Mouse (Mus musculus) heart, postnatal 36 days (tissue): ENCODE data around the gene 4930544D05Rik. TPM values are rescaled to one million over a fixed set of nuclear protein-coding genes. Genes with fewer than 3 reads are reported as not detected.
A peak's percentile ranks its signal among the peaks of the same experiment; 100 is the strongest.

Experiments used
- DNase-seq, 2 experiments: peaks; one replicate each; pipeline ENCODE4 v3.0.0; 2021 to 2022
- intact Hi-C: fragments of 180-260 bp; cut with DNase I; formaldehyde crosslinking; loops from one replicate; pipeline ENCODE4 v1.15.1; 2025
- total RNA-seq, 2 experiments: library from RNA; stranded (reverse); gene quantifications; 2 replicates each; pipeline ENCODE4 v1.2.3; 2021

The 4930544D05Rik gene
- total RNA-seq, 2 experiments from 2014 or later, result not detected

DNA sequence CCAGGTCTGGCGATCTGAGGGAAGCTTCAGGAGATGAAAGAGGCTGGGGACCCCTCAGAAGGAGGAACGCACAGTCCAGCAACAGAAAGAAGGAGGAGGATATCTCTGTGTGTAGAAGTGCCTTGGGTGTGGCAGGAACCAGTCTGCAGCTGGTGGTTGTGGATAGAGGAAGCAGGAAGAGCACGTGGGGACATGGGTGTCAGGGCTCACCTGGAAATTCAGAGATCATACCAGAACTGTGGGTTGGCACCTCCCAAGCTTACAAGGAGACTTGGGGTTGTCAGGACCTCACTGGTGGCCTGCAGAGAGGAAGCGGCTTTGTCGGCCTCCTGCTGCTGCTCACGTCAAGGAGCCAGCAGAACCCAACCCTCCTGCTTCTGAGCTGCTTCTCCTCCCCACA is 18.3 kb upstream of the 4930544D05Rik start:
- DNase-seq, result no peak
- intact Hi-C loops, result no loop called here

DNA sequence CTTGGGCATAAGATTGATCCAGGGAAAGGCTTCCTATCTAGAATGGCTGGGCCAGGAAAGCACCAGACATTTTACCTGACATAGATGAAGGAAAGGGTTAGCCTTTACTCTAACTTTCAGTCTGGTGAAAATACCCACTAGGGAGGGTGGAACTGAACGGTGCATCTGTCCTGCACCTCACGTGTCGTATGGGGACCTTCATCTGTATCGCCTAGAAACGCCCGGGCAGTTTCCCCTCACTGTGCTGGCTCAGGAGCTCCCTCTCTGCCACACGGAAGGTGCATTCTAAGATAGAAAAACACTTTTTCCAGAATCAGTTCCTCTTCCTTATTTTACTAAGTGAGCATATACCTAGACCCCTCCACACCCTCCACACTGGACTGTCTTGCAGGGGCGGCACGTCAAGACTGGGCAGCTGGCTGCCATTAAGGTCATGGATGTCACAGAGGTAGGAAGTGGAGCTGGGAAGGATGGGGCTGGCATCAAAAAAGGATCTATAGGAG is 17.1 kb upstream of the 4930544D05Rik start:
- DNase-seq, result no peak
- intact Hi-C loops, result no loop called here

DNA sequence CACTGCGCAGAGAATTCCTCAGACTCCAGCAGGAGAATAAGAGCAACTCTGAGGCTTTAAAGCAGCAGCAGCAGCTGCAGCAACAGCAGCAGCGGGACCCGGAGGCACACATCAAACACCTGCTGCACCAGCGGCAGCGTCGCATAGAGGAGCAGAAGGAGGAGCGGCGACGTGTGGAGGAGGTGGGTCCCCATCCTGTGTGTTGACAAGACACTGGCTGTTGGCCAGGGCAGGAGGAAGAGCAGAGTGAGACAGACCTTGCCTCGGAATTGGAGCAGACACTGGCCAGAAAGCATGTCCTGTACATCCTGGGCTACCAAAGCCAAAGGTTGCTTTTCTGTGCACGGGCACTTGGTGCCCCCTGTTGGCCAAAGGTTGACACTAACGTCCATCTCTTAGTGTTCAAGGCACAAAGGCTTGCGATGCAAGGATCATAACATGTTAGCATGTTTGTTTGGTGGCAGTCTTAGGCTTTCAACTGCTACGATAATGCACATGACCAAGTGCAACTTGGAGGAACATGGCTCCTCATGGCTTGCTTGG is 10.6 kb upstream of the 4930544D05Rik start:
- peak; percentile 79 to 83 for DNase-seq
- intact Hi-C loops, result loop anchor here (1.0 to 5.0 kb wide), 4 partner anchors 40 to 173 kb away; partner anchors contain the start of genes Arrb2 and Pld2

DNA sequence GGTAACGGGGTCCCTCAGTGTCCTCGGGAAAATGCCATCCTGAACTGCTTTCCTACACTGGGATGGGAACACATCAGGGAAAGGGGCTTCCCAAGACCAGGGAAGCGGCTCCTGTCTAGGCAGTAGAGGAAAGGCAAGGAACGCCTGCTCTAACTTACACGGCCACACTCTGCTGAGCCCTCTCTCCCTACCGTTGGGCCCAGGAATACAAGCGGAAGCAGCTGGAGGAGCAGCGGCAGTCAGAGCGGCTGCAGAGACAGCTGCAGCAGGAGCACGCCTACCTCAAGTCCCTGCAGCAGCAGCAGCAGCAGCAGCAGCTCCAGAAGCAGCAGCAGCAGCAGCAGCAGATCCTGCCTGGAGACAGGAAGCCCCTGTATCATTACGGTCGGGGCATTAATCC is 8.9 kb upstream of the 4930544D05Rik start:
- intact Hi-C loops, result loop anchor here (5.0 kb wide), 1 partner anchor 174 kb away; the partner anchor contains the start of gene Arrb2

DNA sequence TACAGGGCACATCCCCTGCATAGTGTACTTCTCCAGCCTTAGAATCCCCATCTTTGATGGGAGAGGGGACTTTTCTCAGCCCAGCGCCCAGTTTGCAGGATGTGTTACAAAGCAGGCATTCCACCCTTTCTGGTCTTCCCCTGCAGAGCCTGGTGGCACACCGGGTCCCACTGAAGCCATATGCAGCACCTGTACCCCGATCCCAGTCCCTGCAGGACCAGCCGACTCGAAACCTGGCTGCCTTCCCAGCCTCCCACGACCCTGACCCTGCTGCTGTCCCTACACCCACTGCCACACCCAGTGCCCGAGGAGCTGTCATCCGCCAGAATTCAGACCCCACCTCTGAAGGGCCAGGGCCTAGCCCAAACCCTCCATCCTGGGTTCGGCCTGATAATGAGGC is 8.0 kb upstream of the 4930544D05Rik start:
- no peak for DNase-seq
- intact Hi-C loops, result loop anchor here (5.0 kb wide), 1 partner anchor 175 kb away; the partner anchor contains the start of gene Arrb2

More for the DNA sequence above, 8.9 kb upstream of the 4930544D05Rik start:
- no peak for DNase-seq

DNA sequence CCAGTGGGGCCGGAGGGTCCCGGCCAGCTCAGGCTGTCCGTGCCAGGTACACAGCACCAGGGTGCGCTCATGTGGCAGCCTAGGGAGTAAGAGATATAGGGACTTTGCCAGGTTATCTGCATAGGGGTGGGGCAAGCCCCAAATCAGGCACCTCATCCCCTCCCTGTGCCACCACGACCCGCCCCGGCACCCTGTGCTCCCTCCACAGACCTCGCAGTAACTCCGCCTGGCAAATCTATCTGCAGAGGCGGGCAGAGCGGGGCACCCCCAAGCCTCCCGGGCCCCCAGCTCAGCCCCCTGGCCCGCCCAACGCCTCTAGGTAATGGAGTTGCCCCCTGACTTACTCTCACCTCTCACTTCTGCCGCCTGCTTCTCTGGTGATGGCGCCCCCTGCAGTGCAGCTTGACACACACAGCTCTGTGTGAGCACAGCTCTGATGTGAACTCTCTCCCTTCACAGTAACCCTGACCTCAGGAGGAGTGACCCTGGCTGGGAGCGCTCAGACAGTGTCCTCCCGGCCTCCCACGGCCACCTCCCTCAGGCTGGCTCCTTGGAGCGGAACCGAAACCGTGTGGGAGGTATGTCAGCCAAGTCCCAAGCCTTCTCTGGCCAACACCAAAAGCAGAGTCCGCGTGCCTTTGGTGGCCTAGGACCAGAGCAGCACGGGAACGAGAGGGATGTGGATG is 7.1 kb upstream of the 4930544D05Rik start:
- no peak for DNase-seq

DNA sequence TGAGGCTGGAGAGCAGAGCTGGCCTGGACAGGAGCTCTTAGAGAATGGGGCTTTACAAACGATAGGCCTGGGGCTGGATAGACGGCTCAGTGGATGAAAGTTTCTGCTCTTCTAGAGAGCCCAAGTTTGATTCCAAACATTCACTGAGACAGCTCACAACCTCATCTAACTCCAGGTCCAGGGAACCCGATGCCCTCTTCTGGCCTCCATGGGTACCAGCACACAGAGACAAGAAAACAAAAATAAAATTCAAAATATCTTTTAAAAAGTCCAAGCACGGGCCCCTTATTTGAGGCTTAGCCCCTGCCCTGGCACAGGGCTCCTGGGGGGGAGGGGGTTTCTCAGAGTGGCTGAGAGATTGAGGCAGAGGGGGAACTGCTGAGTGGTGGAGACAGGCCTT is 4.9 kb upstream of the 4930544D05Rik start:
- intact Hi-C loops, result no loop called here
- no peak for DNase-seq

More for the DNA sequence above, 7.1 kb upstream of the 4930544D05Rik start:
- intact Hi-C loops, result loop anchor here (5.0 kb wide), 1 partner anchor 176 kb away; the partner anchor contains the start of gene Arrb2

DNA sequence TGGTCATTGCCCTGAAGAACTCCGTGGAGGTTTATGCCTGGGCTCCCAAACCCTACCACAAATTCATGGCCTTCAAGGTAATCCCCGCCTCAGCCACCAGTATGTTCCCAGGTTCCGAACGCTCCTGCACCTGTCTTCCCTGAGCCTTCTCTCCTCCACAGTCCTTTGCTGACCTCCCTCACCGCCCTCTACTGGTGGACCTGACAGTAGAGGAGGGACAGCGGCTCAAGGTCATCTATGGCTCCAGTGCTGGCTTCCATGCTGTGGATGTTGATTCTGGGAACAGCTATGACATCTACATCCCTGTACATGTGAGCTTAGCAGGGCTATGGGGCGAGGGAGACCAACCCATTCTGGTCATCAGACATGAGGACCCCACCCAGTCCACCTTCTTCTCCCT is 3.1 kb upstream of the 4930544D05Rik start:
- intact Hi-C loops, result no loop called here

DNA sequence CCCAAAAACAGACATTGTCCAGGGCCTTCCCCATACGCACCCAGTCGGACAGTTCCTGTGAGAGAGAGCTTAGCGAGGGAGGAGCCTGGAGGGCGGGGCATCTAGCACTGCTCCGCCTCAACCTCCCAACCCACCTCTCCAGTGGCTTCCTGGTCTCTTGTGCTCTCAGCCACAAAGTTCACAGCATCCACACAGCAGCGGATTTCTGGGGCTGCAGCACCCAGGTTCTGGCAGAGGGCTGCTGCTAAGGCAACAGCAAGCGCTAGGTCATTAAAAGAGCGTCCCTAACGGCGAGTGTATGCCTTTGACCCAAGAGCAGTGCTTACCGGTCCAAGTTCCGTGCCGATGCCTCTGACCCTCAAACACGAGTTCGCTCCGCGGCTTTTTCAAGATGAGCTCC is 574 bp upstream of the 4930544D05Rik start:
- DNase-seq, result peak; percentile 68 to 70
- intact Hi-C loops, result no loop called here

More for the DNA sequence above, 3.1 kb upstream of the 4930544D05Rik start:
- no peak for DNase-seq

DNA sequence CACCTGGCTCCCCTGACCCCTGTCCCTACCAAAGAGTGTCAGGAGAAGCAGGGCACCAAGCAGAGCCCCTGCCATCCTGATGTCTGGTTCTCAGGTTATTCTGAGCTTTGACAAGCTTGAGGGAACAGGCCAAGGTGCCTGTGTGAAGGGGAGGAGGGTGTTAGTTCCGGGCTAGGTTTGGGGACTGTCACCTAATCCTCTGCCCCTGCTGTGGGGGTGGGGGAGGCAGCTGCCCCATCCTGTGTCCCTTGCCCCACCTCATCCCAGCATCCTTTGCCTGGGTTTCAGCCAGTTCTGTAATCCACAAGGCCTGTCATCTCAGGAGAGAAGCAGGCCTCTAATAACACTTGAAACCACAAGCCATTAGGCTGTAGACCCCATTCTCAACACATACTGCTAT is 3.5 kb downstream of the 4930544D05Rik start, which contains the start of gene Chrne:
Gene Chrne, minus strand, starts transcription at position 116 of the 400 bp plus-strand sequence.
- intact Hi-C loops, result no loop called here
- DNase-seq, result no peak

DNA sequence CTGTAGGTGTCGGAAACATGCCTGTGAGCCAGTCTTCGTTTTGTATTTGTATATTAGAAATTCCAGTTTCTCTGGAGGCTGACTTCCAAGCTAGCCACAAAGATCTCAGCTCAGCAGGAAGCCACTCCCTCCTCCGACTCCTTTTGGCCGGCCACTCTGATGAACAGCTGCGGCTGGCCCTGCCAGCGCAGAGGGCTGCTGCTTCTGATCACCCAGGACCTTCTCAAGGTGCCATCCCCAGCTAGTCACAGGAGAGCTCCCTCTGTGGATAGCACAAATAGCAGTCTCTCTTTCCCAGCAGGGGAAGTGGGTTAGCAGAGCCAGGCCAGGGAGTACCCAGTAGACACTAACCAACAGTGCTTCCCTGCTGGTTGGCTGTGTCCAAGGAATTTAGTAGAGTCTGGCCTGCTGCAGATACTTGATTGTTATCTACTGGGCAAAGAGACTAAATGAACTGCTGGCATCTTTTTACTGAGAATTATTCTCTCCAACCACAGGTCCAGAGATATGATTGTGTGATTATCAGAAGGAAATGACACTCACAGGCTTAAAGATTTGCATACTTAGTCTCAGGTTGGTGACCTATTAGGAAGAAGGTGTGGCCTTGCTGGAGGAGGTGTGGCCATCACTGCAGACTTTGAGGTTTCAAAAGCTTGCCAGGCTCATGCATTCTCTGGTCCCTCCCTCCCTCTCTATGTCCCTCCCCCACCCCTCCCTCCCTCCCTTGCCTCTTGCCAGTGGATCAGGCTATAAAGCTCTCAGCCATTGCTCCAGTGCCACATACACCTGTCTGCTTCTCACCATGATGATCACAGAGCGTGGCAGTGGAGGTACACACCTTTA is 6.5 kb downstream of the 4930544D05Rik start:
- intact Hi-C loops, result no loop called here
- no peak for DNase-seq

DNA sequence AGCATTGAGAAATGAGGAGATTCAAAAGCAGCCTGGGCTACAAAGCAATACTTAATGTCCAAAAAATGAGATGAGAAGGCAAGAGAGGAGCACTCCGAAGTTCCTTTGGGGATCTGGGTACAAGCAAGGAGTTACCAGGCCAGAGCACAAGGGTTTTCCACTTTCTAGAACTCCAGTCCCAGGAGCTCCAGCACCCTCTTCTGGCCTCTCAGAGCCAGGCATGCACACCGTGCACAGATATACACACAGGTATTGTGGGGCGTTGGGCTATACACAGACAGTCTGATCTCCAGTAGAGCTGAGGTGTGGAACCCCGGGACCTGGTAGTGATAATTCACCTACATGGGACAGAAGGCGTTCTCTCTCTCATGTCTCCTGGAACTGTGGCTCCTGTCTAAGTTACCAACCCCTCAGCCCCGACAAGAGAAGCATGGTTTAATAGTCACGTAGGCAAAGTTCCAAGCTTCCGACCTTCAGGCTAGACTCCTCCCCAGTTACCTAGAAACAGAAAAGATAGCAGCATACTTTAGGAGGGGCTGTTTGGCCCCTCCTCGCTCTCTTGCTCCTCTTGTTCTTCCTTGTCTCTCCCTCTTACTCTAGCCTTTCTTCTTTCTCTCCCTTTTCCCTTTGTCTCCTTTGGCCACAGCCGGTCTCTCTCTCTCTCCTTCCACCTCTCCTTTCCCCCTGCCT is 7.5 kb downstream of the 4930544D05Rik start:
- intact Hi-C loops, result no loop called here
- no peak for DNase-seq

DNA sequence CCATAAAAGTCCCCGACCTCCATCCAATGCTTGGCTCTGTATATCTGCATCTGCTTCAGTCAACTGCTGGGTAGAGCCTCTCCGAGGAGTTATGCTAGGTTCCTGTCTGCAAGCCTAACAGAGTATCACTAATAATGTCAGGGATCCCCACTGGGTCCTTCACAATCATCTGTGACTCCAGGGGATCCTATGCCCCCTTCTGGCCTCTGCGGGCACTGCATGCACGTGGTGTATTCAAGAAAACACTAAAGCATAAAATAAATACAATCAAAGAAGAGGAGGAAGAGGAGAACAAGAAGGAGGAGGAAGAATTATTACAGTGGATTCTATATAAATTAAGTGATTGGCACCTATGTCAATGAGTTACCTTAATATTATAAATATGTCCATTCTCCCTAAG is 9.8 kb downstream of the 4930544D05Rik start:
- peak in 1 of 2 experiments; percentile 64 for DNase-seq
- intact Hi-C loops, result no loop called here

DNA sequence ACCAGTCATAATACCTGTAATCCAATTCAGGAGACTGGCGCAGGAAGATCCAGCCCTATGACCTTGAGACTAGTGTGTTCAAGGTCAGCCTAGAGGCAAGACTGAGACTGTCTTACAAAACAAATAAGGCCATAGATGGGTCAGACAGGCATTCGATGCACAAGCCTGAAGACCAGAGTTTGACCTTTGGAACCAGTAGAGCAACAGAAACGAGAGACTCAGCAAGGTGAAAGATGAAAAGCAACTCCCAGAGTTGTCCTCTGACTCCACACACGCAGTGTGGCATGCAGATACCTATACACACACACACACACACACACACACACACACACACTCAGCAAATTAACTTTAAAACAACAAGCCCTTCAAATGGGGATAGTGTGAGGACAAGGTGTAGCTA is 11.2 kb downstream of the 4930544D05Rik start:
- intact Hi-C loops, result no loop called here
- DNase-seq, result no peak

DNA sequence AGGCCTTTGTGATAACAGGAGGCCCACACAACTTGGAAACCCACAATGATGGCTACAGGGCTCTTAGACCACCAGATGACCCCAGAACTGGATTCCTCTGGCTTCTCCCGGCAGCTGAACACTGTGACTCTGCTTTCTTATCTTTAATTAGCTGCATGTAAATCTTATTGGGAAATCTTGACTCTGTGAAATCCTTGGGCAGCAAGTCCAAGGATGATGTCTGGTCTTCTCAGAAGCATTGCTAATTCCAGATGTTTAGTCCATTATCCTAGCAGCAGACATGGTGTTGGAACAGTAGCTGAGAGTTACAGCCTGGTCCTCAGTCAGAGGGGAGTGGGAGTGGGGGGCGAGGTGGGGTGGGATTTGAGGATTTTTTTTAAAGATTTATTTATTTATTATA is 12.8 kb downstream of the 4930544D05Rik start:
- DNase-seq, result no peak
- intact Hi-C loops, result no loop called here

DNA sequence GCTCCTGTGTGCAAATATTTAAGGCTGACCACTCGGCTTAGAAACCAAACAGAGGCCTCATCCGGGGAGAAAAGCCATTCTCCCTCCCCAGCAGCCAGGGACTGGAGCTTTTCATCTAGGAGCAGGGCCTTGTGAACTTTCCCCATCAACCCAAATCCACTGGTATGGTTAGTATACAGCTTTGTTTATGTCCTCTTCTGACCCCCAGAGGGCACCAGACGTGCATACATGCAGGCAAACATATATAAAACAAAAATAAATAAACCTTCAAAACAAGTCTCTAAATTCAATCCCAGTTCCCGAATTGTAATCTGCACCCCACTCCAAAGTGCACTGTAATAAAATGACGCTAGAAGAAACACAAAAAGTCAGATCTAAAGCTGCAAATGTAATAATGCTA is 13.9 kb downstream of the 4930544D05Rik start:
- DNase-seq, result no peak
- intact Hi-C loops, result loop anchor here (1.0 kb wide), 1 partner anchor 126 kb away; no protein-coding TSS in a partner anchor

DNA sequence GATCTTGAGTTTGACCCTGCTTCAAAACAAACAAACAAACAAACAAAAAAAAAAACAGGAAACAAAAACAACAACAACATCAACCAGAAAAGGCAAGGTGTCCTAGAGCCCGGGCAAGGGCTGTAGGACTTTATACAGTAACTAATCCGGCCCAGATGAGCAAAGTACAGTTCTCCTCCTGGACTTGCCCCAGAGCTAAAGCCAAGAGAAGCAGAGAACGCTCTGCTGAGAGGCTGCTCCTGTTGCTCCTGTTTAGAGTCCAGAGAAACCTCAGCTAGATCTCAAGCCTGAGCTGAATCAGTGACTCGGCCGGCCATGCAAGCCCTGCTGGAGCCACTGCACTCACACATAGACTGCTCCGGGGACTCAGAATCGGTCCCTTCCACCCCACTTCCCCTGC is 14.5 kb downstream of the 4930544D05Rik start:
- DNase-seq, result no peak
- intact Hi-C loops, result no loop called here

DNA sequence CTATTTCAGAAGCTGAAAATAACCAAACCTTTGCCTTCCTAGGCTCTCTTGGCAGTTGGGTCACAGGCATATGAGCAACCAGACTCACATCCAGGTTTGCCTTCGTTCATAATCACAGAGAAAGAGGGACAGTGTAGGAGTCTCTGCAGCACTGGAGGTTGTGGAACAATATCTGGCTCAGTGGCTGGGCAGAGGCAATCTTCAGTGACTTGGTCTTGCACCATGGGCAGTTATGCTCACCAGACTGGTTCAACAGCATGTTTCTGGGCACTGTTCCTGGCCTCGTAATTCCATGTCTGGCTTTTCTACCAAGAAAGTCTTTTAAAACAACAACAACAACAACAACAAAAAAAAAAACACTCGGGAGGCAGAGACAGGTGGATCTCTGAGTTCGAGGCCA is 20.0 kb downstream of the 4930544D05Rik start:
- DNase-seq, result no peak
- intact Hi-C loops, result no loop called here

DNA sequence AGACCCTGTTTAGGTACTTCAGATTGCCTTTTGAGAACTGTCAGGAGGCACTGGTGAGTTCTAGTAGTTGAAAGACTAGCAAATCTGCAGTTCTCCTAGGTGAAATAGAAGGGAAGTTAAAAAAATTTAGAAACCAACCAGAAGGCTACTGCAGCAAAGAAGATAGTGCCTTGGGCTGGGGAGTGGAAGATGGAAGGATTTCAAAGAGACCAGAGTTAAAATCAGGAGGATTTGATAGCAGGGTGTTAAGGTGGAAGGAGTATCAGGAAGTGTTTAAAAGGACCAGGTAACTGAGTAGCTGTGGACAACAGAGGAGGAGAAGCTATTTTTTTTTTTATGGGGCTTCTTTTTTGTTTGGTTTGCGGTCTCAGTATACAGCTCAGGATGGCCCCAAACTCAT is 22.1 kb downstream of the 4930544D05Rik start:
- intact Hi-C loops, result no loop called here
- DNase-seq, result no peak

DNA sequence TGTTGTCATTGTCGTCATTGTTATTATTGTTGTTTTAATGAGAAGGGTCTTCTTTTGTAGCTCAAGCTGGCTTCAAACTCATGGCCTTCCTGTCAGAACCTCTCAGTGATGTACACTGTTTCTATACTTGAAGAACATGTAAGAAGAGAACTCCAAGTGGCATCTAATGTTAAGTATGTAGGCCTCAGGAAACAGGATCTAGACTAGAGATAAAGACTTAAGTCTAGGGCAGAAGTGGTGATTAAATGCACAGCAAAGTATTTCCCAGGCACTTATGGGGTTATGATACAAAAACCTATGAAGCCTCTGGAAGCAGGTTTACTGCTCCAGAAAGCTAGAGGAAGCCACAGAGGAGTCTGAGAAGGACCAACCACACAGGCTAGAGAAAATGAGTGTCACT is 22.6 kb downstream of the 4930544D05Rik start:
- intact Hi-C loops, result no loop called here
- DNase-seq, result no peak
